Comparison of ENCODE assay signal across 19 mouse cellular contexts in genomic region chr17:30343701-30344473, GRCm38 (mm10).
A peak's percentile ranks its signal among the peaks of the same experiment; 100 is the strongest.
DNase-seq lines count a peak whose midpoint lies in the region; ATAC-seq and TF ChIP-seq lines count a peak whose summit lies in the region.
"Had no signal": no experiment of that assay in that cellular context is flagged by ENCODE, and none has a peak within 500 bp of the region (broad histone marks: within the 10 kb centered on the region; RNA-seq: fewer than 3 reads in every experiment).

No protein-coding gene starts in this region.

- H3K79me2 ChIP-seq in heart, adult 2 months (replicated peaks; ENCODE audit: control insufficient read depth, insufficient read depth, low read length), result no peaks in the 10 kb centered on the region

- H3K36me3 ChIP-seq in heart, adult 2 months (ENCODE audit: control insufficient read depth, insufficient read depth, low read length), result no peaks in the 10 kb centered on the region
- H3K36me3 ChIP-seq in liver, embryonic 12.5 days, result no peaks in the 10 kb centered on the region
- H3K36me3 ChIP-seq: heart, embryonic 15.5 days; hindbrain, embryonic 12.5 days; intestine, embryonic 15.5 days; limb, embryonic 13.5 days; neural tube, embryonic 15.5 days had no signal

- H3K4me3 ChIP-seq in heart, adult 2 months, result no peak overlapping the region
- no peak overlapping the region for H3K4me3 ChIP-seq in liver, embryonic 12.5 days
- H3K4me3 ChIP-seq: erythroblast, embryonic 14.5 days; heart, embryonic 15.5 days; hindbrain, embryonic 12.5 days; intestine, embryonic 15.5 days; limb, embryonic 13.5 days; neural tube, embryonic 15.5 days had no signal

- peak; percentile 36 to 38 for DNase-seq in cerebellum, postnatal 10 days
- DNase-seq in cerebellum, adult 8-10 months, result no peak
- DNase-seq in heart, adult 2 months, result peak in 1 of 2 experiments; percentile 9
- no peak for DNase-seq in heart, postnatal 4 days
- DNase-seq in 3T3-L1 (ENCODE audit: low read depth, low spot score) (peak; percentile 19), adipocyte (ENCODE audit: low spot score) (no peak)
- peak; percentile 51 for DNase-seq in brain, embryonic 14.5 days (ENCODE audit: low read depth)
- DNase-seq: adrenal gland, postnatal 10 days; gastrocnemius, postnatal 25 days; liver, postnatal 0 days; retina, postnatal 1 day had no signal

- WGBS in heart, adult 2 months, result 43% methylated on average over 9 of the region's 9 CpGs
- WGBS in liver, embryonic 12.5 days (ENCODE audit: insufficient replicate concordance), result 61% methylated on average over 9 of the region's 9 CpGs

- no peak for TF ChIP-seq POLR2A in heart, adult 2 months (IDR thresholded peaks at IDR 0.05; ENCODE audit: insufficient read depth, low read depth, low read length)
- TF ChIP-seq POLR2A in brain, embryonic 14.5 days (IDR thresholded peaks at IDR 0.05; ENCODE audit: borderline replicate concordance, extremely low read depth, insufficient read depth, insufficient read length, poor library complexity, severe bottlenecking), result no peak

- no peak overlapping the region for H3K9ac ChIP-seq in heart, adult 2 months (ENCODE audit: low read depth, low read length)
- no peak overlapping the region for H3K9ac ChIP-seq in liver, embryonic 12.5 days
- H3K9ac ChIP-seq: heart, embryonic 15.5 days; hindbrain, embryonic 12.5 days; intestine, embryonic 15.5 days; limb, embryonic 13.5 days; liver, postnatal 0 days; neural tube, embryonic 15.5 days had no signal

- no peaks in the 10 kb centered on the region for H3K9me3 ChIP-seq in liver, embryonic 12.5 days (replicated peaks)
- H3K9me3 ChIP-seq: heart, embryonic 15.5 days; hindbrain, embryonic 12.5 days; intestine, embryonic 15.5 days; limb, embryonic 13.5 days; neural tube, embryonic 15.5 days had no signal

- H3K4me1 ChIP-seq in heart, adult 2 months (ENCODE audit: control insufficient read depth, insufficient read depth, low read length), result peaks cover 18% of the 10 kb centered on the region
- H3K4me1 ChIP-seq in liver, embryonic 12.5 days, result peaks cover 49% of the 10 kb centered on the region

- no peaks in the 10 kb centered on the region for H3K27me3 ChIP-seq in heart, adult 2 months (ENCODE audit: control insufficient read depth, insufficient read depth, low read length)
- 0 out of 2 replicates have a peak, but pooled peaks cover 3% of the 10 kb centered on the region for H3K27me3 ChIP-seq in liver, embryonic 12.5 days (replicated peaks)
- H3K27me3 ChIP-seq: heart, embryonic 15.5 days; hindbrain, embryonic 12.5 days; intestine, embryonic 15.5 days; limb, embryonic 13.5 days; neural tube, embryonic 15.5 days had no signal

- no peak overlapping the region for H3K4me2 ChIP-seq in liver, embryonic 12.5 days
- H3K4me2 ChIP-seq: heart, embryonic 15.5 days; hindbrain, embryonic 12.5 days; intestine, embryonic 15.5 days; limb, embryonic 13.5 days; neural tube, embryonic 15.5 days had no signal

- no peak for ATAC-seq in liver, embryonic 12.5 days
- ATAC-seq: intestine, embryonic 15.5 days; liver, postnatal 0 days had no signal

- intact Hi-C loops in heart, adult 2 months (cut with DNase I), result no loop called here

- 0 out of 2 replicates have a peak, but pooled peaks have one; percentile 31 for TF ChIP-seq EP300 in heart, adult 2 months (IDR thresholded peaks at IDR 0.05; ENCODE audit: insufficient read depth, low read depth, low read length)

- no peak for TF ChIP-seq CTCF in heart, adult 2 months (IDR thresholded peaks at IDR 0.05)
- TF ChIP-seq CTCF in brain, embryonic 14.5 days (IDR thresholded peaks at IDR 0.05; ENCODE audit: borderline replicate concordance, extremely low read depth, insufficient read depth, insufficient read length), result no peak

- no peak overlapping the region for H3K27ac ChIP-seq in heart, adult 2 months
- H3K27ac ChIP-seq in liver, embryonic 12.5 days, result no peak overlapping the region
- H3K27ac ChIP-seq: heart, embryonic 15.5 days; hindbrain, embryonic 12.5 days; intestine, embryonic 15.5 days; kidney, postnatal 0 days; limb, embryonic 13.5 days; neural tube, embryonic 15.5 days had no signal

Comparison
In these comparisons a context has a peak if more than half of its experiments do, and no peak if none do; other contexts are left out.
1. DNase-seq: peak in cerebellum, postnatal 10 days (2 of 2), 3T3-L1 (single experiment) and brain, embryonic 14.5 days (single experiment); none in cerebellum, adult 8-10 months (single experiment), heart, postnatal 4 days (single experiment) and adipocyte (single experiment).